Mouse (Mus musculus): Measurements from ENCODE around the gene Cnnm4. TPM values are rescaled to one million over a fixed set of nuclear protein-coding genes. Genes with fewer than 3 reads are reported as not detected.
"Not testable (repeated sequence)": the region's sequence is repeated elsewhere in the genome, so short reads cannot be mapped to it uniquely, and the experiment has no call there.

Gene Cnnm4
- polyA plus RNA-seq, 1 experiment from 2014 or later = 11.6 TPM

DNA sequence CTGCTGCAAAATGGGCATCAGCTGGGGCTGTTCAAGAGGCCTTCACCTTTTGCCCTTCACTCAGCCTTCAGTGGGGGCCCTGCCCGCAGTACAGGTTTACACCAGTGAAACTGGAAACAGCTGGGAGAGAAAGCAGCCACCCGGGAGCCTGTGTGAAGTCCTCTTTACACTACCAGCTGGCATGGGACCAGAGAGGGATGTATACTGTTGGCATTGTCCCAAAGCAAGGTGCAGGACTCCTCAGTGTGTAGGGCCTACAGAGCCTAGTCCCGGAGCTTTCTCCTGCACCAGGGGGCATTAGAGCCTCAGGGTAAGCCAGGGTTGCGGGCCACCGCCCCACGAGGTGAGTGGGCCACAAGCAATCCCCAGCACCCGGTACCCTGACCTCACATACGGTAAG is 59.1 kb downstream of the Cnnm4 start:
- H3K9ac ChIP-seq (ENCODE audit: low read length) = no peak overlapping the region
- ATAC-seq (ENCODE audit: low FRiP score) (no peak), DNase-seq (ENCODE audit: low spot score, missing footprints) (no peak)
- H3K27me3 ChIP-seq (ENCODE audit: control insufficient read depth, insufficient read depth, low read length) = no peaks in the 10 kb centered on the region
- H3K4me3 ChIP-seq (ENCODE audit: low read depth, low read length) = no peak overlapping the region
- no peak overlapping the region for H3K27ac ChIP-seq (ENCODE audit: low read depth, low read length)
- no peaks in the 10 kb centered on the region for H3K9me3 ChIP-seq (ENCODE audit: control insufficient read depth, low read length)
- H3K36me3 ChIP-seq (ENCODE audit: control insufficient read depth, insufficient read depth, low read length) = peaks cover 1% of the 10 kb centered on the region
- H3K4me2 ChIP-seq = no peak overlapping the region
- WGBS = 82% methylated on average over 8 of the region's 8 CpGs
- no peaks in the 10 kb centered on the region; the same call in 1 of the 2 replicates for H3K4me1 ChIP-seq (ENCODE audit: control insufficient read depth, insufficient read depth, low read length)

DNA sequence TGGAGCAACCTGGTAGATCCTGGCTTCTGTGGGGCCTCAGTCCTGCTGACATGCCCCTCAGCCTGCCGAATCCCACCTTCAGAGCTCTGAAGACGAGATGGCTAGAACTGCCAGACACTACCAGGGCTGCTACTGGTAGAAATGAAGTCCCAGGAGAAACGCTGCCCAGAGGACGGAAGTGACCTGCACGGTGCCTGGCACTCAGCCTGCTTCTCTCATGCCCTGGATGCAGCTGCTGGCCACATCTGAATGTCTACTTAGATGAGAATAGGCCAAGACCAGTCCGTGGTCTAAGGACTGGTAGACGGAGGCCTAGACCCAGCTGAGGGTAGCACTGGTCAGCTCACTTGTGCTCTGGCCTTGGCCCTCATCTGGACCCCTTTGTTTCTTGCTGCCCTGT is 59.5 kb downstream of the Cnnm4 start:
- Histone ChIP-seq H3K9me3 (ENCODE audit: control insufficient read depth, low read length) (no peaks in the 10 kb centered on the region), H3K36me3 (ENCODE audit: control insufficient read depth, insufficient read depth, low read length) (no peaks in the 10 kb centered on the region), H3K4me1 (ENCODE audit: control insufficient read depth, insufficient read depth, low read length) (no peaks in the 10 kb centered on the region; the same call in 1 of the 2 replicates), H3K4me2 (no peak overlapping the region), H3K27ac (ENCODE audit: low read depth, low read length) (no peak overlapping the region), H3K27me3 (ENCODE audit: control insufficient read depth, insufficient read depth, low read length) (no peaks in the 10 kb centered on the region), H3K9ac (ENCODE audit: low read length) (no peak overlapping the region), H3K4me3 (ENCODE audit: low read depth, low read length) (no peak overlapping the region)
- ATAC-seq (ENCODE audit: low FRiP score) = no peak
- DNase-seq (ENCODE audit: low spot score, missing footprints) = no peak
- 95% methylated on average over 7 of the region's 7 CpGs for WGBS

DNA sequence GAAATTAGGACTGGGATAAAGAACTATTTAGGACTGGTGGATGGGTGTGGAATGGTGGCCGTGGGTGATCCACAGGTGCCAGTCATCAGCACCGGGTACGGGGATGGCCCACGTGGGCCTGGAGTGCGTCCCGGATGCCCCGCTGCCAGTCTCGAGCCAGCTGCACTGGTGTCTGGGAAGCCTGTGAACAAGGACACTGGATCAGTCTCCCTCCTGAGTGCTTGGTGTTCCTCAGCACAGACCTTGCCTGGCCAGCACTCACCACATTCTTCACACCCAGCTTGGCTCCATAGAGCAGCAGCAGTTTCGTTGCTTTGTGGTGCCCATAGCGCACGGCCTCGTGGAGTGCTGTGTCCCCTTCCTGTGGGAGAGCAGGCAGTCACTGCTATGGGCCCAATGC is 60.0 kb downstream of the Cnnm4 start:
- Histone ChIP-seq H3K27ac (ENCODE audit: low read depth, low read length) (no peak overlapping the region), H3K9ac (ENCODE audit: low read length) (no peak overlapping the region), H3K36me3 (ENCODE audit: control insufficient read depth, insufficient read depth, low read length) (no peaks in the 10 kb centered on the region), H3K4me1 (ENCODE audit: control insufficient read depth, insufficient read depth, low read length) (no peaks in the 10 kb centered on the region; the same call in 1 of the 2 replicates), H3K27me3 (ENCODE audit: control insufficient read depth, insufficient read depth, low read length) (no peaks in the 10 kb centered on the region), H3K9me3 (ENCODE audit: control insufficient read depth, low read length) (no peaks in the 10 kb centered on the region), H3K4me2 (no peak overlapping the region), H3K4me3 (ENCODE audit: low read depth, low read length) (no peak overlapping the region)
- no peak for ATAC-seq (ENCODE audit: low FRiP score)
- 92% methylated on average over 12 of the region's 12 CpGs for WGBS
- no peak for DNase-seq (ENCODE audit: low spot score, missing footprints)

DNA sequence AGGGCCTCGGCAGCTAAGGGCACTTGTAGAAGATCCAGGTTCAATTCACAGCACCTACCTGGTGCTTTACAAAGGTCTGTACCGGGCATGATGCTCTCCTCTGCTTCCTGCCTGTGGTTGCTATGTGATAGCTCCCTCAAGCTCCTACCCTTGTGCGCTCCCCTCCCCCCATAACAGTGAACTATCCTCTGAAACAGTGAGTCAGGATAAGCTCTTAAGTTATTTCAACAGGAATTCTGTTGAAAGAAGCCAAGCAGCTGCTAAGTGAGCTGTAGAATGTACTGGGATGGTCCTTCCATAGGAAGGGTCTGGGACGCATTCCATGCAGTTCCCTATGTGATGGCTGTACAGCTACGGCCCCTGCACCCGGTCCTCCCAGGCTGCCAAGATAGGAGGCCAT is 62.1 kb downstream of the Cnnm4 start:
- Histone ChIP-seq H3K27me3 (ENCODE audit: control insufficient read depth, insufficient read depth, low read length) (no peaks in the 10 kb centered on the region), H3K4me2 (no peak overlapping the region), H3K4me1 (ENCODE audit: control insufficient read depth, insufficient read depth, low read length) (no peaks in the 10 kb centered on the region), H3K27ac (ENCODE audit: low read depth, low read length) (no peak overlapping the region), H3K9ac (ENCODE audit: low read length) (no peak overlapping the region), H3K36me3 (ENCODE audit: control insufficient read depth, insufficient read depth, low read length) (no peaks in the 10 kb centered on the region), H3K9me3 (ENCODE audit: control insufficient read depth, low read length) (no peaks in the 10 kb centered on the region), H3K4me3 (ENCODE audit: low read depth, low read length) (no peak overlapping the region)
- DNase-seq (ENCODE audit: low spot score, missing footprints) = no peak
- no peak for ATAC-seq (ENCODE audit: low FRiP score)
- WGBS = 82% methylated on average over 6 of the region's 6 CpGs

DNA sequence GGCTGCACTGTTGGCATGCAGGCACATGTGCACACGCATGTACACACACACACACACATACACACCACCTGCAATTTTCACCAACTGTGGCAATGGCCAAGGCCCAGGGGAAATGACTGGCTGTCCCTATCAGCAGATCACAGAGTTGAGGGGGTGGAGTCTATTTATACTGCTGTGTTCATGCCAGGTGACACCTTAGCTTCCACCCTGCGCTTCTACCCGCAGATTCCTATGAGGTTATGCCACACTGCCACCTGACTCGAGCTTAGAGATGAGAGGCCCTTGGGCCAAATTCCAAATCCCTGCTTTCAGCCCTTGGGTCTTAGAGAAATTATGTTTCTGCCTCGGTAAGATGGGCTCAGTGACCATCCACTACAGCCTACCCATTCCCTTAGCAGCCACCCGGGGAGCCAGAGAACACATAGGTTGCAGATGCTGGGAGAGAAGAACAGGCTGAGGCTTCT is 63.2 kb downstream of the Cnnm4 start:
- Histone ChIP-seq H3K9ac (ENCODE audit: low read length) (no peak overlapping the region), H3K4me3 (ENCODE audit: low read depth, low read length) (no peak overlapping the region), H3K9me3 (ENCODE audit: control insufficient read depth, low read length) (no peaks in the 10 kb centered on the region), H3K27me3 (ENCODE audit: control insufficient read depth, insufficient read depth, low read length) (no peaks in the 10 kb centered on the region), H3K36me3 (ENCODE audit: control insufficient read depth, insufficient read depth, low read length) (peaks cover 2% of the 10 kb centered on the region; the same call in 1 of the 2 replicates), H3K4me1 (ENCODE audit: control insufficient read depth, insufficient read depth, low read length) (no peaks in the 10 kb centered on the region), H3K4me2 (no peak overlapping the region), H3K27ac (ENCODE audit: low read depth, low read length) (no peak overlapping the region)
- no peak for DNase-seq (ENCODE audit: low spot score, missing footprints)
- WGBS = 85% methylated on average over 6 of the region's 6 CpGs
- no peak for ATAC-seq (ENCODE audit: low FRiP score)

DNA sequence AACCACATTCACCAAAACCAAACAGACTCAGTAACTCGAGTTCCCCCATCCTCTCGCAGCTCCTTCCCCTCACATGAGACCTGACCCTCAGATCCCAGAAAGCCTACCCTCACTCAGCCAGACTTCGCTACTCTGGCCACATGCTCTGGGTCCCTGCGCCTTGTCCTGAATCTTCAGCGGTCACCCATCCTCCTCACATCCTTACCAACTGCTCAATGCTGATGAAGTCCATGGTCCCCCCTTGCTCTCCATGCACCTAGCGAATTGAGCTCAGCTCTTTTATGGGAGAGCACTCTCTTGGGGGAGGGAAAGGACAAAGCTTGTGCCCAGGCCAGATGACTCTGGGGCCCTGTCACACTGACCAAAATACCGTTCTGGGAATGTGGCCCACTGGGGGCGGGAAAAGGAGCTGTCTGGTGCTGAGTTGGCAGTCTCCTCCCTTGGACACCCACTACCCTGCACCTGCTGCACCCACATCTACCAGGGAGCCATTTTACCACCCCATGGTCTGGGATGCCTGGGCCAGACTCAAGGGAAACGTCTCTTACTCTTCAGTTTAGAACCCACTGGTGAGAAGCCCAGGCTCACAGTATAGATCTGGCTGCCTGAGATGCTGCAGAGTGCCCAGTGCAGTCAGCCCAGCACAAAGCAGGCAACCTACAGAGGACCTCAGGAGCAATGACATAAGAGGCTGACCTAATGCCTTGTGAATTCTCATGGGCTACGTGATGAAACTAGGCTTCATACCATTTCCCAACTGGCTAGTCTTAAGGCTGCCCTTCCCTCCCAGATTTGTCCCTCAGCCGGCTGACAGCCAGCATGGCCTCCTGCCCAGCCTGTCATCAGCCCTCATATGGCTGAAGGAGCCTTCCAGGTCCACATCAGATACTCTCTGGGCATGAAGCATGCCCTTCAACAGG is 64.3 kb downstream of the Cnnm4 start:
- no peak overlapping the region for H3K4me2 ChIP-seq
- H3K4me3 ChIP-seq (ENCODE audit: low read depth, low read length) = no peak overlapping the region
- H3K27me3 ChIP-seq (ENCODE audit: control insufficient read depth, insufficient read depth, low read length) = no peaks in the 10 kb centered on the region
- no peak for ATAC-seq (ENCODE audit: low FRiP score)
- no peaks in the 10 kb centered on the region for H3K9me3 ChIP-seq (ENCODE audit: control insufficient read depth, low read length)
- no peak for DNase-seq (ENCODE audit: low spot score, missing footprints)
- H3K36me3 ChIP-seq (ENCODE audit: control insufficient read depth, insufficient read depth, low read length) = peaks cover 2% of the 10 kb centered on the region; the same call in 1 of the 2 replicates
- no peak overlapping the region for H3K9ac ChIP-seq (ENCODE audit: low read length)
- WGBS = 84% methylated on average over 11 of the region's 11 CpGs
- H3K27ac ChIP-seq (ENCODE audit: low read depth, low read length) = no peak overlapping the region
- no peaks in the 10 kb centered on the region for H3K4me1 ChIP-seq (ENCODE audit: control insufficient read depth, insufficient read depth, low read length)

DNA sequence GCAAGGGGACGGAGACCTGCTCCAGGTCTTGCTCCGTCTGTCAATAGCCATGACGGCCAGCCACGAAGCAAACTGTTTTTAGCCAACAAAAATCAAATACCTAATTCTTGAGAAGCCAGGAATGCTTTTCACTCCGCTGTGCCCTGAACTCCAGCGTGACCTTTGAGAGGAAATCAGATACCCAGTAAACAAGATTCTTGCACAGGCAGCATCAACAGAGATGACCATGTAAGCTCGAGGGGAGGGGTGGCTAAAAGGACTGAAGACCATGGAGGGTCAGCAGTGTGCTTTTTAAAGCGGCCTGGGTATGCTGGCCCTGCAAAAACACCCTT is 64.9 kb downstream of the Cnnm4 start:
- Histone ChIP-seq H3K27ac (ENCODE audit: low read depth, low read length) (no peak overlapping the region), H3K9ac (ENCODE audit: low read length) (no peak overlapping the region), H3K4me2 (no peak overlapping the region), H3K27me3 (ENCODE audit: control insufficient read depth, insufficient read depth, low read length) (no peaks in the 10 kb centered on the region), H3K4me1 (ENCODE audit: control insufficient read depth, insufficient read depth, low read length) (no peaks in the 10 kb centered on the region), H3K36me3 (ENCODE audit: control insufficient read depth, insufficient read depth, low read length) (peaks cover 3% of the 10 kb centered on the region; the same call in 1 of the 2 replicates), H3K9me3 (ENCODE audit: control insufficient read depth, low read length) (no peaks in the 10 kb centered on the region), H3K4me3 (ENCODE audit: low read depth, low read length) (no peak overlapping the region)
- ATAC-seq (ENCODE audit: low FRiP score) (no peak), DNase-seq (ENCODE audit: low spot score, missing footprints) (no peak)
- WGBS = 83% methylated on average over 8 of the region's 8 CpGs

DNA sequence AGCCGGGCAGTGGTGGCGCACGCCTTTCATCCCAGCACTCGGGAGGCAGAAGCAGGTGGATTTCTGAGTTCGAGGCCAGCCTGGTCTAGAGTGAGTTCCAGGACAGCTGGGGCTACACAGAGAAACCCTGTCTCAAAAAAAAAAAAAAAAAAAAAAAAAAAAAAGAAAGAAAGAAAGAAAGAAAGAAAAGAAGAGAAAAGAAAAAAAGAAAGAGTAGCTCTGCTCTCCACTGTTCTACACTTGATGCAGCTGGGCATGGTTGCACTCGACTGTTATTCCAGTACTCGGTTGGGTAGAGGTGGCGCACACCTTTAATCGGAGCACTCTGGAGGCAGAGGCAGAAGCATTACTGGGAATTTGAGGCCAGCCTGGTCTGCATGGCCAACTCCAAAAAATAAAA is 65.4 kb downstream of the Cnnm4 start, which contains the start of gene Ankrd23:
Gene Ankrd23 (minus strand): TSS at position 101 of the 400 bp plus-strand sequence.
- not testable (repeated sequence) for H3K27me3 ChIP-seq (ENCODE audit: control insufficient read depth, insufficient read depth, low read length); H3K36me3 ChIP-seq (ENCODE audit: control insufficient read depth, insufficient read depth, low read length); H3K9ac ChIP-seq (ENCODE audit: low read length); H3K9me3 ChIP-seq (ENCODE audit: control insufficient read depth, low read length); H3K4me1 ChIP-seq (ENCODE audit: control insufficient read depth, insufficient read depth, low read length); H3K27ac ChIP-seq (ENCODE audit: low read depth, low read length); H3K4me2 ChIP-seq; H3K4me3 ChIP-seq (ENCODE audit: low read depth, low read length); DNase-seq (ENCODE audit: low spot score, missing footprints); ATAC-seq (ENCODE audit: low FRiP score)
- 96% methylated on average over 9 of the region's 9 CpGs for WGBS

DNA sequence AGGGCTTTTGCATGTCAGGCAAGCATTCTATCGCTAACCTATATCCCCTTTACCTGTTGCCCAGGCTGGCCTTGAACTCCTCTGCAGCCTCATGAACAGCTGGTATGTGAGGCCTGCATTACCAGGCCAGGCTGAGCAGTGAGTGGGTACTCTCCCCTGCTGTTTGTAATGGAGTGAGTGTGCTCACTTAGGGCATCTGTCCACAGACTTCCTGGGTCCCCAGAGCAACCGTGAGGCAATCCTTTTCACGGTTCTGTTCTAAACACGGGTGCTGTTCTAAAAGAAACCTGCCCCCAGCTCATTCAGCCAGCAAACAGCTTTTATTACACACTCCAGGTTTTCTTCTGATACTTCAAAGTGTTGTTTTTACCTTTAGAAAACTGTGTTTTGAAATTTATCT is 67.3 kb downstream of the Cnnm4 start:
- Histone ChIP-seq H3K9me3 (ENCODE audit: control insufficient read depth, low read length) (no peaks in the 10 kb centered on the region), H3K27ac (ENCODE audit: low read depth, low read length) (no peak overlapping the region), H3K36me3 (ENCODE audit: control insufficient read depth, insufficient read depth, low read length) (peaks cover 5% of the 10 kb centered on the region; the same call in 1 of the 2 replicates), H3K4me1 (ENCODE audit: control insufficient read depth, insufficient read depth, low read length) (no peaks in the 10 kb centered on the region), H3K4me2 (no peak overlapping the region), H3K9ac (ENCODE audit: low read length) (no peak overlapping the region), H3K27me3 (ENCODE audit: control insufficient read depth, insufficient read depth, low read length) (no peaks in the 10 kb centered on the region), H3K4me3 (ENCODE audit: low read depth, low read length) (no peak overlapping the region)
- WGBS = 85% methylated on average over 4 of the region's 4 CpGs
- no peak for ATAC-seq (ENCODE audit: low FRiP score)
- DNase-seq (ENCODE audit: low spot score, missing footprints) = no peak

All from midbrain, embryonic 11.5 days (tissue).